Mouse (Mus musculus) 3134 (cell line): ENCODE measurements at regions not wholly inside any gene's neighbourhood (a gene's known extent, or its start where the extent isn't known, plus 50 kb on each side); places are given as distances from the start of the nearest gene placed in this dataset.

ENCODE experiments used
- DNase-seq: peaks from one replicate; pipeline ENCODE4 v3.0.0-alpha.2; 2011; ENCODE audit warnings: low spot score; ENCODE audit not compliant: insufficient read length; ENCODE audit errors: extremely low read depth

GRCm38 (mm10) chr7:133469952-133470619 lies 131.9 kb downstream of the Tex36 start:
- no peak for DNase-seq

- no peak for DNase-seq
Observed at GRCm38 (mm10) chr7:133469106-133469505, 132.9 kb downstream of the Tex36 start.

GRCm38 (mm10) chr7:133468346-133468745 lies 133.6 kb downstream of the Tex36 start:
- no peak for DNase-seq

- no peak for DNase-seq
Observed at GRCm38 (mm10) chr7:133467579-133467978, 134.4 kb downstream of the Tex36 start.

GRCm38 (mm10) chr7:133459306-133459705 lies 142.7 kb downstream of the Tex36 start:
- DNase-seq, result no peak

- DNase-seq, result no peak
Observed at GRCm38 (mm10) chr7:133457436-133458324, 144.3 kb downstream of the Tex36 start.

- no peak for DNase-seq
Observed at GRCm38 (mm10) chr7:133450246-133450645, 151.7 kb downstream of the Tex36 start.

GRCm38 (mm10) chr7:133447079-133447478 lies 154.9 kb downstream of the Tex36 start:
- DNase-seq, result no peak

GRCm38 (mm10) chr7:133441661-133442060 lies 160.3 kb downstream of the Tex36 start:
- no peak for DNase-seq

- no peak for DNase-seq
Observed at GRCm38 (mm10) chr7:133441169-133441568, 160.8 kb downstream of the Tex36 start.

GRCm38 (mm10) chr7:133440711-133441110 lies 161.2 kb downstream of the Tex36 start:
- DNase-seq, result no peak

GRCm38 (mm10) chr7:133440086-133440485 lies 161.9 kb downstream of the Tex36 start:
- no peak for DNase-seq

GRCm38 (mm10) chr7:133438631-133439030 lies 163.3 kb downstream of the Tex36 start:
- no peak for DNase-seq

GRCm38 (mm10) chr7:133437866-133438265 lies 164.1 kb downstream of the Tex36 start:
- no peak for DNase-seq

GRCm38 (mm10) chr7:133435596-133436357 lies 166.2 kb downstream of the Tex36 start:
- no peak for DNase-seq

GRCm38 (mm10) chr7:133434027-133434820 lies 167.7 kb downstream of the Tex36 start:
- DNase-seq, result no peak

GRCm38 (mm10) chr7:133432343-133432742 lies 169.6 kb downstream of the Tex36 start:
- DNase-seq, result no peak

GRCm38 (mm10) chr7:133402072-133402471 lies 199.9 kb downstream of the Tex36 start:
- DNase-seq, result no peak

GRCm38 (mm10) chr7:133400691-133401090 lies 201.3 kb downstream of the Tex36 start:
- no peak for DNase-seq

- no peak for DNase-seq
Observed at GRCm38 (mm10) chr7:133388716-133389115, 213.2 kb downstream of the Tex36 start.
